Mouse (Mus musculus) midbrain, embryonic 16.5 days (tissue): ENCODE data around the gene Abcg1. TPM values are rescaled to one million over a fixed set of nuclear protein-coding genes. Genes with fewer than 3 reads are reported as not detected.

Experiments
- ATAC-seq: fragments of 200-750 bp; cut with Nextera tagmentation; 2 replicates; pipeline ENCODE4 v1.8.0; 2017; ENCODE audit warnings: moderate TSS enrichment
- H3K27ac ChIP-seq: fragments of 300-500 bp; sonication (generic); 2 replicates; pipeline ENCODE4 v1.5.1; 2014; ENCODE audit warnings: mild to moderate bottlenecking, low read length, mixed read lengths
- H3K27me3 ChIP-seq: fragments of 300-500 bp; sonication (generic); 2 replicates; pipeline ENCODE4 v1.6.1; 2014; ENCODE audit warnings: low read depth, low read length, mixed read lengths; ENCODE audit not compliant: control insufficient read depth, insufficient read depth
- H3K36me3 ChIP-seq: fragments of 300-500 bp; sonication (generic); 2 replicates; pipeline ENCODE4 v1.6.1; 2014; ENCODE audit warnings: mild to moderate bottlenecking, low read length, moderate library complexity, mixed read lengths; ENCODE audit not compliant: control insufficient read depth, insufficient read depth
- H3K4me1 ChIP-seq: fragments of 300-500 bp; sonication (generic); 2 replicates; pipeline ENCODE4 v1.6.1; 2014; ENCODE audit warnings: mild to moderate bottlenecking, low read length, mixed read lengths; ENCODE audit not compliant: control insufficient read depth, insufficient read depth
- H3K4me2 ChIP-seq: fragments of 300-500 bp; sonication (generic); 2 replicates; pipeline ENCODE4 v1.6.1; 2014; ENCODE audit warnings: mild to moderate bottlenecking, low read length, mixed read lengths
- H3K4me3 ChIP-seq: fragments of 300-500 bp; sonication (generic); 2 replicates; pipeline ENCODE4 v1.5.1; 2014; ENCODE audit warnings: low read depth, mild to moderate bottlenecking, low read length, moderate library complexity, mixed read lengths
- H3K9ac ChIP-seq: fragments of 300-500 bp; sonication (generic); 2 replicates; pipeline ENCODE4 v1.6.1; 2014; ENCODE audit warnings: low read depth, low read length, mixed read lengths
- H3K9me3 ChIP-seq: fragments of 300-500 bp; sonication (generic); replicated peaks from 2 replicates; pipeline ENCODE4 v1.6.1; 2014; ENCODE audit warnings: mild to moderate bottlenecking, low read length, mixed read lengths; ENCODE audit not compliant: control insufficient read depth, poor library complexity, severe bottlenecking
- WGBS: fragments of 180-500 bp; shearing (Covaris S2); extraction: QIAGEN DNeasy Blood & Tissue Kit; methylation state at CpG from one replicate; pipeline ENCODE4 v1.1.7; 2014; 5-methylcytosine and 5-hydroxymethylcytosine counted together
- polyA plus RNA-seq: library from polyadenylated mRNA; unstranded; fragments of >200 nt; fragmentation: Nextera tagmentation; extraction: Ambion mirVana; gene quantifications from 2 replicates; pipeline ENCODE4 v1.2.1, GENCODE M21; 2015

The Abcg1 gene
- polyA plus RNA-seq, 1 experiment from 2014 or later = 24.3 TPM

- WGBS = 39% methylated on average over 9 of the region's 9 CpGs
- H3K4me2 ChIP-seq = no peak overlapping the region
- no peak overlapping the region for H3K27ac ChIP-seq
Observed at GRCm38 (mm10) chr17:31125548-31126266, 68.2 kb downstream of the Abcg1 start.

GRCm38 (mm10) chr17:31128708-31129318, 71.3 kb downstream of the Abcg1 start:
- Histone ChIP-seq H3K9ac (no peak overlapping the region), H3K4me1 (no peaks in the 10 kb centered on the region), H3K27ac (no peak overlapping the region), H3K4me2 (no peak overlapping the region), H3K9me3 (no peaks in the 10 kb centered on the region), H3K27me3 (no peaks in the 10 kb centered on the region), H3K36me3 (no peaks in the 10 kb centered on the region), H3K4me3 (no peak overlapping the region)
- ATAC-seq = no peak
- 84% methylated on average over 9 of the region's 9 CpGs for WGBS

More at GRCm38 (mm10) chr17:31125548-31126266, 68.2 kb downstream of the Abcg1 start:
- H3K4me1 ChIP-seq = no peaks in the 10 kb centered on the region
- H3K9me3 ChIP-seq = no peaks in the 10 kb centered on the region
- no peak overlapping the region for H3K9ac ChIP-seq
- no peak overlapping the region for H3K4me3 ChIP-seq
- no peaks in the 10 kb centered on the region for H3K36me3 ChIP-seq
- no peaks in the 10 kb centered on the region for H3K27me3 ChIP-seq
- ATAC-seq = no peak

- Histone ChIP-seq H3K4me2 (no peak within 1 kb of the TSS), H3K9me3 (no peaks in the 10 kb centered on the region), H3K4me1 (no peaks in the 10 kb centered on the region), H3K27me3 (no peaks in the 10 kb centered on the region), H3K9ac (no peak within 1 kb of the TSS), H3K36me3 (no peaks in the 10 kb centered on the region), H3K27ac (no peak within 1 kb of the TSS), H3K4me3 (no peak within 1 kb of the TSS)
- WGBS = 18% methylated on average over 2 of the region's 2 CpGs
- ATAC-seq = no peak
Observed at GRCm38 (mm10) chr17:31129452-31129851, 72.0 kb downstream of the Abcg1 start, which contains the start of gene Tff3. Gene Tff3, minus strand, starts transcription at chr17:31129646.

- Histone ChIP-seq H3K4me3 (no peak overlapping the region), H3K9me3 (no peaks in the 10 kb centered on the region), H3K36me3 (no peaks in the 10 kb centered on the region), H3K27ac (no peak overlapping the region), H3K4me1 (no peaks in the 10 kb centered on the region), H3K27me3 (no peaks in the 10 kb centered on the region), H3K4me2 (no peak overlapping the region), H3K9ac (no peak overlapping the region)
- 84% methylated on average over 10 of the region's 10 CpGs for WGBS
- no peak for ATAC-seq
Observed at GRCm38 (mm10) chr17:31131269-31131821, 73.9 kb downstream of the Abcg1 start.

- ATAC-seq = no peak
- no peak overlapping the region for H3K4me3 ChIP-seq
- no peak overlapping the region for H3K27ac ChIP-seq
- no peaks in the 10 kb centered on the region for H3K9me3 ChIP-seq
- H3K4me1 ChIP-seq = no peaks in the 10 kb centered on the region
- WGBS = 77% methylated on average over 15 of the region's 15 CpGs
- no peak overlapping the region for H3K9ac ChIP-seq
- no peaks in the 10 kb centered on the region for H3K27me3 ChIP-seq
- H3K36me3 ChIP-seq = no peaks in the 10 kb centered on the region
- no peak overlapping the region for H3K4me2 ChIP-seq
Observed at GRCm38 (mm10) chr17:31133776-31134175, 76.3 kb downstream of the Abcg1 start.

- Histone ChIP-seq H3K9ac (no peak overlapping the region), H3K27me3 (no peaks in the 10 kb centered on the region), H3K9me3 (no peaks in the 10 kb centered on the region), H3K27ac (no peak overlapping the region), H3K36me3 (no peaks in the 10 kb centered on the region), H3K4me2 (no peak overlapping the region), H3K4me1 (no peaks in the 10 kb centered on the region), H3K4me3 (no peak overlapping the region)
- ATAC-seq = no peak
- WGBS = 75% methylated on average over 6 of the region's 6 CpGs
Observed at GRCm38 (mm10) chr17:31134913-31135312, 77.4 kb downstream of the Abcg1 start.

- Histone ChIP-seq H3K4me1 (no peaks in the 10 kb centered on the region), H3K9ac (no peak overlapping the region), H3K36me3 (no peaks in the 10 kb centered on the region), H3K27ac (no peak overlapping the region), H3K4me2 (no peak overlapping the region), H3K9me3 (no peaks in the 10 kb centered on the region), H3K4me3 (no peak overlapping the region), H3K27me3 (no peaks in the 10 kb centered on the region)
- 70% methylated on average over 3 of the region's 3 CpGs for WGBS
- ATAC-seq = no peak
Observed at GRCm38 (mm10) chr17:31136291-31136690, 78.8 kb downstream of the Abcg1 start.

GRCm38 (mm10) chr17:31136821-31137220, 79.3 kb downstream of the Abcg1 start:
- H3K4me2 ChIP-seq = no peak overlapping the region

GRCm38 (mm10) chr17:31138398-31138797, 80.9 kb downstream of the Abcg1 start:
- Histone ChIP-seq H3K36me3 (no peaks in the 10 kb centered on the region), H3K4me1 (no peaks in the 10 kb centered on the region)
- ATAC-seq = no peak

More at GRCm38 (mm10) chr17:31136821-31137220, 79.3 kb downstream of the Abcg1 start:
- Histone ChIP-seq H3K36me3 (no peaks in the 10 kb centered on the region), H3K9ac (no peak overlapping the region), H3K27me3 (no peaks in the 10 kb centered on the region), H3K27ac (no peak overlapping the region), H3K9me3 (no peaks in the 10 kb centered on the region), H3K4me3 (no peak overlapping the region), H3K4me1 (no peaks in the 10 kb centered on the region)
- ATAC-seq = no peak
- WGBS = 83% methylated on average over 1 of the region's 1 CpGs

More at GRCm38 (mm10) chr17:31138398-31138797, 80.9 kb downstream of the Abcg1 start:
- Histone ChIP-seq H3K27me3 (no peaks in the 10 kb centered on the region), H3K27ac (no peak overlapping the region), H3K4me3 (no peak overlapping the region), H3K9ac (no peak overlapping the region), H3K9me3 (no peaks in the 10 kb centered on the region), H3K4me2 (no peak overlapping the region)
- WGBS = 20% methylated on average over 5 of the region's 5 CpGs
